Mouse (Mus musculus) neural tube, embryonic 11.5 days (tissue): ENCODE results near the gene Akap9. TPM values are rescaled to one million over a fixed set of nuclear protein-coding genes. Genes with fewer than 3 reads are reported as not detected.

Experiments used
- ATAC-seq: fragments of 200-750 bp; cut with Nextera tagmentation; 2 replicates; pipeline ENCODE4 v1.8.0; 2017; ENCODE audit warnings: moderate number of reproducible peaks, mild to moderate bottlenecking, moderate TSS enrichment, moderate library complexity; ENCODE audit not compliant: insufficient read depth, low FRiP score, low TSS enrichment
- DNase-seq: peaks from one replicate; pipeline ENCODE4 v3.0.0-alpha.2; 2015; ENCODE audit warnings: low spot score
- H3K27ac ChIP-seq: fragments of 300-500 bp; sonication (generic); 2 replicates; pipeline ENCODE4 v1.5.1; 2014; ENCODE audit warnings: low read depth, mild to moderate bottlenecking, low read length
- H3K27me3 ChIP-seq: fragments of 300-500 bp; sonication (generic); 2 replicates; pipeline ENCODE4 v1.6.1; 2014; ENCODE audit warnings: mild to moderate bottlenecking, low read length, mixed read lengths; ENCODE audit not compliant: control insufficient read depth, insufficient read depth
- H3K36me3 ChIP-seq: fragments of 300-500 bp; sonication (generic); 2 replicates; pipeline ENCODE4 v1.6.1; 2014; ENCODE audit warnings: mild to moderate bottlenecking, low read length, moderate library complexity, mixed read lengths; ENCODE audit not compliant: control insufficient read depth, insufficient read depth
- H3K4me1 ChIP-seq: fragments of 300-500 bp; sonication (generic); 2 replicates; pipeline ENCODE4 v1.6.1; 2014; ENCODE audit warnings: low read length, mixed read lengths; ENCODE audit not compliant: control insufficient read depth, insufficient read depth
- H3K4me2 ChIP-seq: fragments of 300-500 bp; sonication (generic); 2 replicates; pipeline ENCODE4 v1.6.1; 2014; ENCODE audit warnings: low read depth, mild to moderate bottlenecking, moderate library complexity
- H3K4me3 ChIP-seq: fragments of 300-500 bp; sonication (generic); 2 replicates; pipeline ENCODE4 v1.5.1; 2014; ENCODE audit warnings: low read depth, low read length
- H3K9ac ChIP-seq: fragments of 300-500 bp; sonication (generic); 2 replicates; pipeline ENCODE4 v1.6.1; 2014; ENCODE audit warnings: mild to moderate bottlenecking, low read length
- H3K9me3 ChIP-seq: fragments of 300-500 bp; sonication (generic); 2 replicates; pipeline ENCODE4 v1.6.1; 2016; ENCODE audit warnings: low read length; ENCODE audit not compliant: control insufficient read depth
- WGBS: fragments of 180-500 bp; shearing (Covaris S2); extraction: QIAGEN DNeasy Blood & Tissue Kit; methylation state at CpG from one replicate; pipeline ENCODE4 v1.1.7; 2014; 5-methylcytosine and 5-hydroxymethylcytosine counted together
- polyA plus RNA-seq: library from polyadenylated mRNA; unstranded; fragments of >200 nt; fragmentation: Nextera tagmentation; extraction: Ambion mirVana; gene quantifications from 2 replicates; pipeline ENCODE4 v1.2.1, GENCODE M21; 2014

The Akap9 gene
- polyA plus RNA-seq, 1 experiment from 2014 or later: 144 TPM

- H3K9ac ChIP-seq: no peak overlapping the region
- no peak overlapping the region for H3K27ac ChIP-seq
- H3K4me2 ChIP-seq: no peak overlapping the region
- no peak for DNase-seq
- H3K27me3 ChIP-seq: no peaks in the 10 kb centered on the region
- 92% methylated on average over 9 of the region's 9 CpGs for WGBS
- no peaks in the 10 kb centered on the region for H3K4me1 ChIP-seq
- no peaks in the 10 kb centered on the region for H3K9me3 ChIP-seq
- H3K4me3 ChIP-seq: no peak overlapping the region
- H3K36me3 ChIP-seq: peaks cover 5% of the 10 kb centered on the region; the same call in 1 of the 2 replicates
- ATAC-seq: no peak
These were observed 108.8 kb downstream of the Akap9 start for GRCm38 (mm10) chr5:4036686-4037085.

DNA sequence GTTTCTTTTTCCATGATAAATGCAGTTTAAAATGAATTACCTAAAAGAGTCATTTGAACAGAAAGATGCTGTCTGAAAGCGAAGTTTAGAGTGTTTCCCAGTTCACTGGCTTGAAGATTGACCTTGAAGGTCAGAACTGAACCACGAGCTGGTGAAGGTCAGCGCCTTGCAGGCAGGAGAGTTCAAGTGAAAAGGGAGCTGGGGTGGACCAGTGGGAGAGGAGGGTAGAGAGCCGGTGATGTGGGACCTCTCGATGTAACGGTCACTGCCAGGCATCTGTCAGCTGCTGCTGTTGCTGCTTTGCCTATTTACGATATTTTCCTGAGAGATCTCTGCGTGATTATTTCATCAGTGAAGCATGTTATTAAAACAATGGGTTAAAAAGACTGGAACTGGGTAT lies 111.5 kb downstream of the Akap9 start:
- Histone ChIP-seq H3K36me3 (peaks cover 5% of the 10 kb centered on the region; the same call in 1 of the 2 replicates), H3K4me1 (no peaks in the 10 kb centered on the region), H3K27ac (no peak overlapping the region), H3K9ac (no peak overlapping the region), H3K4me2 (no peak overlapping the region), H3K9me3 (no peaks in the 10 kb centered on the region), H3K4me3 (no peak overlapping the region), H3K27me3 (no peaks in the 10 kb centered on the region)
- ATAC-seq (no peak), DNase-seq (no peak)
- 90% methylated on average over 8 of the region's 8 CpGs for WGBS

- H3K4me3 ChIP-seq: no peak overlapping the region
- no peaks in the 10 kb centered on the region for H3K4me1 ChIP-seq
- DNase-seq: no peak
- no peak overlapping the region for H3K9ac ChIP-seq
- H3K9me3 ChIP-seq: no peaks in the 10 kb centered on the region
- WGBS: 87% methylated on average over 6 of the region's 6 CpGs
- peaks cover 4% of the 10 kb centered on the region; the same call in 1 of the 2 replicates for H3K36me3 ChIP-seq
- no peaks in the 10 kb centered on the region for H3K27me3 ChIP-seq
- no peak overlapping the region for H3K4me2 ChIP-seq
- no peak overlapping the region for H3K27ac ChIP-seq
- ATAC-seq: no peak
These were observed 112.5 kb downstream of the Akap9 start for GRCm38 (mm10) chr5:4040372-4040771.

DNA sequence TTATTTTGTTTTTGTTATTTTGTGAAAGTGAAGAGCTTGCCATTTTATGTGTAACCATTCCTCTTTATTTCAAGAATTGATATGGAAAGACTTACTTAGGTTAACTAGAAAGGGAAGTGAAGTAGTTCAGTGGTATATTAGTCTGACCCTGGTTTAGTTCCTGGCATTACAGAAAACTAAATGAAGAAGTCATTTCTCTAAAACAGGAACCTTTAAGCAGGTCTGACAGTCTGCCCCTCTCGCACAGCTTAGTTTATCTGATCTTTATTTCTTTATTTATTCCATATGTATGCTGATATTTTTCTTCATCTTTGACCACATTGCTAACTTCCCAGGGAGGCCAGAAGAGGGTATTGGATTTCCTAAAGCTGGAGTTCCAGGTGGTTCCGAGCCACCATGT lies 113.1 kb downstream of the Akap9 start:
- no peak for DNase-seq
- ATAC-seq: no peak
- H3K9me3 ChIP-seq: no peaks in the 10 kb centered on the region
- no peaks in the 10 kb centered on the region for H3K4me1 ChIP-seq
- no peaks in the 10 kb centered on the region for H3K27me3 ChIP-seq
- H3K4me2 ChIP-seq: no peak overlapping the region
- WGBS: 95% methylated on average over 2 of the region's 2 CpGs
- no peak overlapping the region for H3K4me3 ChIP-seq
- no peak overlapping the region for H3K9ac ChIP-seq
- H3K36me3 ChIP-seq: peaks cover 3% of the 10 kb centered on the region; the same call in 1 of the 2 replicates
- H3K27ac ChIP-seq: no peak overlapping the region

- no peak for ATAC-seq
- 92% methylated on average over 8 of the region's 8 CpGs for WGBS
These were observed 132.5 kb downstream of the Akap9 start for GRCm38 (mm10) chr5:4060313-4060712.

GRCm38 (mm10) chr5:4066476-4067115 lies 138.7 kb downstream of the Akap9 start:
- no peaks in the 10 kb centered on the region for H3K4me1 ChIP-seq
- ATAC-seq (no peak), DNase-seq (no peak)
- no peak overlapping the region for H3K4me3 ChIP-seq
- H3K4me2 ChIP-seq: no peak overlapping the region
- peaks cover 16% of the 10 kb centered on the region for H3K36me3 ChIP-seq
- no peaks in the 10 kb centered on the region for H3K27me3 ChIP-seq
- H3K9me3 ChIP-seq: no peaks in the 10 kb centered on the region
- H3K9ac ChIP-seq: no peak overlapping the region
- WGBS: 96% methylated on average over 18 of the region's 18 CpGs
- H3K27ac ChIP-seq: no peak overlapping the region

More at GRCm38 (mm10) chr5:4060313-4060712, 132.5 kb downstream of the Akap9 start:
- Histone ChIP-seq H3K9ac (no peak overlapping the region), H3K27me3 (no peaks in the 10 kb centered on the region), H3K27ac (no peak overlapping the region), H3K4me3 (no peak overlapping the region), H3K36me3 (peaks cover 24% of the 10 kb centered on the region), H3K4me1 (no peaks in the 10 kb centered on the region), H3K4me2 (no peak overlapping the region), H3K9me3 (no peaks in the 10 kb centered on the region)
- no peak for DNase-seq

- Histone ChIP-seq H3K9ac (no peak overlapping the region), H3K27ac (no peak overlapping the region), H3K36me3 (peaks cover 14% of the 10 kb centered on the region), H3K27me3 (no peaks in the 10 kb centered on the region), H3K9me3 (no peaks in the 10 kb centered on the region), H3K4me3 (no peak overlapping the region), H3K4me1 (no peaks in the 10 kb centered on the region), H3K4me2 (no peak overlapping the region)
- ATAC-seq (no peak), DNase-seq (no peak)
- WGBS: 91% methylated on average over 3 of the region's 3 CpGs
These were observed 139.3 kb downstream of the Akap9 start for GRCm38 (mm10) chr5:4067203-4067602.

- Histone ChIP-seq H3K4me2 (no peak overlapping the region), H3K9me3 (no peaks in the 10 kb centered on the region), H3K9ac (no peak overlapping the region), H3K27me3 (no peaks in the 10 kb centered on the region), H3K36me3 (peaks cover 14% of the 10 kb centered on the region; the same call in 1 of the 2 replicates), H3K4me3 (no peak overlapping the region), H3K27ac (no peak overlapping the region), H3K4me1 (no peaks in the 10 kb centered on the region)
- DNase-seq (no peak), ATAC-seq (no peak)
- 95% methylated on average over 3 of the region's 3 CpGs for WGBS
These were observed 151.2 kb downstream of the Akap9 start for GRCm38 (mm10) chr5:4079086-4079485.

- no peaks in the 10 kb centered on the region for H3K9me3 ChIP-seq
- no peak overlapping the region for H3K27ac ChIP-seq
- DNase-seq (no peak), ATAC-seq (no peak)
- peaks cover 17% of the 10 kb centered on the region; the same call in 1 of the 2 replicates for H3K36me3 ChIP-seq
- 90% methylated on average over 2 of the region's 2 CpGs for WGBS
- no peak overlapping the region for H3K4me3 ChIP-seq
- no peak overlapping the region for H3K9ac ChIP-seq
- H3K4me2 ChIP-seq: no peak overlapping the region
- H3K4me1 ChIP-seq: no peaks in the 10 kb centered on the region
- H3K27me3 ChIP-seq: no peaks in the 10 kb centered on the region
These were observed 153.0 kb downstream of the Akap9 start for GRCm38 (mm10) chr5:4080861-4081260.
